Mouse (Mus musculus): ENCODE measurements at regions not wholly inside any gene's neighbourhood (a gene's known extent, or its start where the extent isn't known, plus 50 kb on each side); places are given as distances from the start of the nearest gene placed in this dataset.
A peak's percentile ranks its signal among the peaks of the same experiment; 100 is the strongest.

DNA sequence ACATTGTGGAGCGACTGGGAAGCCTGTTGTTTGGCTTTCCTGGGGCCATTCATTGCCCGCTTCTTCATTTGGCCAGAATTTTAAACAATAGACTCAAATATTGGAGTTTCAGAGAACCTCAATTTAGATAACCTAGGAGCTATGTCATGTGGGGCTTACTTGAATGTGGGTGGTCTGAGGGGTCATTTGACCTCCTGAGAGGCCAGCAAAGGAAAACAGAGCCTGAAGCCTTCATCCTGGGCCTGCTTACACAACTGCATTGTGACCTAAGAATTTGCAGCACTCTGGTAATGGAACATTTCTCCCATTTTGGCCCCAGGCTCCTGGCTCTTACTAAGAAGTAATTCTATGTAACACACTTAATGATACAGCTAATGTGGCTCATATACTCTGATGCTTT is 348.2 kb downstream of the Fat4 start:
- DNase-seq (ENCODE audit: low read depth, low spot score): no peak

- DNase-seq (ENCODE audit: low read depth, low spot score): no peak
These were observed 362.0 kb downstream of the Fat4 start for GRCm38 (mm10) chr3:39248712-39249111.

DNA sequence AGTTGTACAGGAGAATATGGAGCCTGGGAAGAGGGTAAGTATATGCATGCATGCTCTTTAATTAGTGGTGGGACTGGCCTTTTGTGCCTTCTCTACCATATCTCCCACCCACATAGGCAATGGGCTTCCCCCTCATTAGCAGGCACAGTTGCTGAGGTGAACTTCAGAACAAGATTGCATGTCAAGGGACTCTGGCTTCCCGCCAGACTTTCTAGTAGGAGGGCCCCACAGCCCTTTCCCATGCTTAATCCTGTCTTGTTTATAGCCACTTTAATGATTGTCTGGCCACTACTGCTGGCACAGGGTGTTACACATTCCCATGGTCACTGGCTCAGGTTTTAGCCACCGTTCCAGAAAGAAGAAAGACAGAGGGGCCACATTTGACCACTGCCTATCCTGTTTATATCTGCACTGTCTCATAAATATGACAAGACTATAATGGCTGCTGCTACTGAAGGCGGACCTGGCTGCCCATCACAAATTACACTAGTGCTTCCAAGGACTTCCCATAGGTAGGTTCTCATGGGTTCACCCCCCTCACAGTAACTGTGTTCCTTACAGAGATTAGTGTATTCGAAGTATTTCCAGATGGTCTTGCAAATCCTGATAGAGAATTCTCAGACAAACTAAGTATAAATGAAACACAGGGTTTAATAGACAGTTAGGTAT is 362.6 kb downstream of the Fat4 start:
- no peak for DNase-seq (ENCODE audit: low read depth, low spot score)

- no peak for DNase-seq (ENCODE audit: low read depth, low spot score)
These were observed 366.3 kb downstream of the Fat4 start for GRCm38 (mm10) chr3:39253076-39253475.

DNA sequence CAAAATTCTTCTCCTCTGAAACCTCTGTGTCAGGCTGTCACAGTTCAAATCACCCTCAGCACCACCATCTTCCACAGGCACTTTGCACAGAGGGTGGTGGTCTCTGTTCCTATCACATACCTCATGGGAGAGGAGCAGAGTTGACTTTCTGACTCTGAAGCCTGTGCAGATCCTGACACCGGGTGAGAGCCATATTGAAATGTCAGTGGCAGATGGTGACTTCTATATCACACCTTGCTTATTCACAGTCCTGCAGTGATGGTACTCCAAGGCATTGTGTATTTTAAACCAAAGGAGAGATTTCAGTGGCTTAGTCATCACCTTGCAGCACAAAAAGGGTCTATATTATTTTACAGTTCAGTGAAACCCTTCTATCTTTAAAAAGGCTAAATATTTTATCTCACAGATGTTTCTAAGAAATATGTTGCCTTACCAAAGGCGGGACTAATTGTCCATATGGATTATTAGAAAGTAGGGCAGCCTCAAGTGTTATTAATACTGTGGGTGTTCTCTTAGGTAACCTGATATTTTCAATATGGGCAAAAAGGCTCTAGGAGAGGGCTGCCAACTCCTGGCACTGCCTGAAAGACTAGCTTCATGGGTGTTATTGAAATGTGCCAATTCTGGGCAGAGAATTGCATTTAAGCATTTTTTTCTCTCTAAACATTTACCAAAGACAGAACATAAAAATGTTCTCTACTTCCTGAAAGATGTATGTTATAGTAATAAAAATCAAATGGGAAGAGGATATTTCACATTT is 378.1 kb downstream of the Fat4 start:
- no peak for DNase-seq (ENCODE audit: low read depth, low spot score)

DNA sequence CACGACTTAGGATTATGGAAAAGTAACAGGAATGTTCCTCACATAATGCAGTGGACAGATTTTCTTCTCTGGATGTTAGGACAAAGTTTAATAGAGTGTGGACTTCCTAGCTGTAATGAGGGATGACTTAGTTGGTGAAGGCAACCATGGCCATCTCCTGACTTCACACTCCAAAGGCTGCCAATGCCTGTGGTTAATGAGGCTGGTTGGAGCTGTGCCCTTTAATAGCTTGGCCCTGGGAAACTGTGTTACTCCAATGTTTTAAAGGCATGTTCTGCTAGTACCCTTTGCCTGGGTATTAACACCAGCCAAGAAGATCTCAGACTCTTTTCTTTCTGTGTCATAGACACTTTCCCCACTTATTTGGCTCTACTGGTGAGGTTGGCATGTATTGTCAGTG is 378.9 kb downstream of the Fat4 start:
- DNase-seq (ENCODE audit: low read depth, low spot score): no peak

GRCm38 (mm10) chr3:39269388-39269787 is 382.6 kb downstream of the Fat4 start:
- DNase-seq (ENCODE audit: low read depth, low spot score): peak; percentile 92

DNA sequence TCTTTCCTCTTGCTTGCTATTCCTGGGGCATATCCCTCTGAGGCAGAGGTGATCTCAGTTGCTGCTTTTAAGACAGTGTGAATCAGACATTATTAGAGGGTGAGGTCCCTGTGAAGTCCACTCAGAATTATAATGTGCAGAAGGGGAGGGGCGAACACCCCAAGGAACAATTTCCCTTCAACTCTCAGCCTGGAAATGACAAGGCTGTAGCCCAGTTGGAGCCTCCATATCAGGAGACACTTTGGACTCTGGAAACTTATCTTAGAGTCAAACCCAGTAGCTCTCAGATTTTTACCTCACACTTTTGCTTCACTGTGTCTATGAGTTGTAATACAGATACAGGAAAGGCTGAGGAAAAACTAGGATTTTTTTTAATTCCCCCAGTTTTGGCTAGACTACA is 385.9 kb downstream of the Fat4 start:
- DNase-seq (ENCODE audit: low read depth, low spot score): no peak

DNA sequence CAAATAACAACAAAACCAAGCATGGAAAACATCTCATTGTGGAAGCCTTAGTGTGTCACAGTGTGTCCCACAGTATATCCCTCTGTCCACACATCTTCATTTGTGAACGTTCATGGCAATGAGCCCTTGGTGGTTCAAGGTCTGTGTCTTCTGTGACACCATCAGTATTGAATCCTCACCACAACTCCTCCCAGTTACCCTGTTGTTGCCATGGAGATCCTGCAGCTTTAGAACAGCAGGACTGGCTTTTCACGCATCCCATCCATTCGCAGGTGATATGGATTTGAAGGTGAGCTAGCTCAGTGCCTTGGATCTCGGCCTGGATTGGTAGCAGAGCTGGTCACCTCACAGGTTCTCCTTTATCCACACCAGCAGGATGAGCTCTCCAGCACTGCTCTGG is 390.2 kb downstream of the Fat4 start:
- no peak for DNase-seq (ENCODE audit: low read depth, low spot score)

GRCm38 (mm10) chr3:39277310-39277709 is 390.6 kb downstream of the Fat4 start:
- DNase-seq (ENCODE audit: low read depth, low spot score): no peak

DNA sequence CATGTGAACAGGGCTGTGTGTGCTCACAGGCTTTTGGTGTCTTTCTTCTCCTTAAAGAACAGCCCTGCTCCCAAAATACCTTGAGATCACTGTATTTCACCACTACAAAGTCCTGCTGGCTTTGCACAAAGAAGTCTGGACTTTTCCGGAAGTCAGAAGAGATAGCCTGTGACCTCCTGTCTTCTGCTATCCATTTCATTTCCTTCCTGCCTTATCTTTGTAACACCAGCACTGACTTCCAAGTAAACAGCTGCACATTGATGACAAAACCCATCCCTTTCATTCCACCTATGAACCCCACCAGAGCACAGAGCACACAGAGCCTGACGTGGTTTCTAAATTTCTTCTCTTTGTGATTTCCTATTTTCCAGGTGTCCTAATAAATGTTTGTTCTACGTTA is 408.5 kb downstream of the Fat4 start:
- no peak for DNase-seq (ENCODE audit: low read depth, low spot score)

- DNase-seq (ENCODE audit: low read depth, low spot score): no peak
These were observed 409.5 kb downstream of the Fat4 start for GRCm38 (mm10) chr3:39296257-39296656.

DNA sequence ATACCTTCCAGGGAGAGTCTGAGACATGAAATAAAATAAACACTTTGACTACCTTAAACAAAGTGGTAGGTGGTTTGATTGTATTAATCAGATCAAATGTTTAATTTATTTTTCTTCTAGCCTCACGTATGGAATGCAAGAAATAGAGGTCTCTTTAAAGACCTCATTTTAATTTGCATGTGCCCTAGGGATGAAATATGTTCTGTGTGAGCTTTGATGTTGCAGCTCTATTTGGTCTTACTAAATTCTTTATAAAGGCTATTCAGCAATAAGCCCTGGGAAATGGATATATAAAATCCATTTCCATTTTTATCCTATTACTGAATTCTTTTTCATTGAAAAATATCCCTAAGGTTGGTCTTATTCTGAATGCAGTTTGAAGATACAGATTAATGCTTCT is 422.7 kb downstream of the Fat4 start:
- no peak for DNase-seq (ENCODE audit: low read depth, low spot score)

DNA sequence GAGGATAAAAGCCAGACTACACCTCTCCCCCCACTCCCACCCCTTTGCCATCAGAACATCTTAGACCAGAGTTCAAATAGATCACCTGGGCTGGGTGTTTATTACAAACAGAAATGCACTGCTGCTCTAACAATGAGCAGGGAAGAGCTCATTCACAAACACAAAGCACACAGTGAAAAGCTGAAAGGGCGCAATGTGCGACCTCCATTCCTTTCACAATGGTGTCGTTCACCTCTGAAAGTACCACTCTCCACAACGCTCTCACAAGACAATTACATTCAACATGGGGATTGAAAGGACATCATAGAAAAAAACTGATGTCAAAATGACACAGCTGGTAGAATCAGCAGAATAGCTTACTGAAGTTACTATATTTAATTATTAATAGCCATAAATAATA is 426.8 kb downstream of the Fat4 start:
- DNase-seq (ENCODE audit: low read depth, low spot score): no peak

GRCm38 (mm10) chr3:39320851-39321250 is 434.1 kb downstream of the Fat4 start:
- DNase-seq (ENCODE audit: low read depth, low spot score): no peak

GRCm38 (mm10) chr3:39322225-39322624 is 435.5 kb downstream of the Fat4 start:
- no peak for DNase-seq (ENCODE audit: low read depth, low spot score)

GRCm38 (mm10) chr3:39335612-39336230 is 449.0 kb downstream of the Fat4 start:
- peak; percentile 64 for DNase-seq (ENCODE audit: low read depth, low spot score)

- no peak for DNase-seq (ENCODE audit: low read depth, low spot score)
These were observed 454.5 kb downstream of the Fat4 start for GRCm38 (mm10) chr3:39341161-39341687.

- DNase-seq (ENCODE audit: low read depth, low spot score): no peak
These were observed 457.3 kb downstream of the Fat4 start for GRCm38 (mm10) chr3:39344078-39344477.

DNA sequence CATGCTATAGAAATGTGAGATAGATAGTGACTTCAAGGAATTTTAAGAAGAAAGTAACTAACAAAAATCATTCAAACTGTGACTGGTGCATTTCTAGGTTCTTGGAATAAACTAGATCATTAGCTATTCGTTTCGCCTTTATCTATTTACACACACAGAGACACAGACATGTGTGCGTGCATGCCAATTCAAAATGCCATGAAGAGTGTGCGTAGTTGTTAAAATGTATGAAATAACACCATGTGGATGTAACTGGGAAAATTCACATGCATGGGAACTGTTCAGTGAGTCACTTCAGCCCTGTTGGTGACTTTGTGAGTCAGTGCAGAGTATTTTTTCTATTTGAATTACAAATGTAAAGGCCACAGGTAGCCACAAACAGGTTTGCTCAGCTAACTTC is 460.8 kb downstream of the Fat4 start:
- DNase-seq (ENCODE audit: low read depth, low spot score): no peak

GRCm38 (mm10) chr3:39357012-39357411 is 470.3 kb downstream of the Fat4 start:
- DNase-seq (ENCODE audit: low read depth, low spot score): no peak

- peak; percentile 32 for DNase-seq (ENCODE audit: low read depth, low spot score)
These were observed 473.5 kb downstream of the Fat4 start for GRCm38 (mm10) chr3:39360278-39360677.

- DNase-seq (ENCODE audit: low read depth, low spot score): peak; percentile 63
These were observed 484.2 kb downstream of the Fat4 start for GRCm38 (mm10) chr3:39370926-39371325.
